Mouse (Mus musculus) hindbrain, embryonic 14.5 days (tissue): ENCODE data around the gene Tubb4b. TPM values are rescaled to one million over a fixed set of nuclear protein-coding genes. Genes with fewer than 3 reads are reported as not detected.

Source experiments
- ATAC-seq: fragments of 200-750 bp; cut with Nextera tagmentation; 2 replicates; pipeline ENCODE4 v1.8.0; 2017; ENCODE audit warnings: moderate number of reproducible peaks, mild to moderate bottlenecking, moderate TSS enrichment, moderate library complexity; ENCODE audit not compliant: low FRiP score
- DNase-seq: peaks from one replicate; pipeline ENCODE4 v3.0.0-alpha.2; 2015; ENCODE audit warnings: low spot score
- H3K27ac ChIP-seq: fragments of 300-500 bp; sonication (generic); 2 replicates; pipeline ENCODE4 v1.5.1; 2014; ENCODE audit warnings: mild to moderate bottlenecking, moderate library complexity
- H3K27me3 ChIP-seq: fragments of 300-500 bp; sonication (generic); 2 replicates; pipeline ENCODE4 v1.6.1; 2014; ENCODE audit warnings: mild to moderate bottlenecking, low read length, mixed read lengths; ENCODE audit not compliant: control insufficient read depth, insufficient read depth
- H3K36me3 ChIP-seq: fragments of 300-500 bp; sonication (generic); replicated peaks from 2 replicates; pipeline ENCODE4 v1.6.1; 2014; ENCODE audit not compliant: control insufficient read depth, insufficient read depth
- H3K4me1 ChIP-seq: fragments of 300-500 bp; sonication (generic); replicated peaks from 2 replicates; pipeline ENCODE4 v1.6.1; 2014; ENCODE audit warnings: antibody characterized with exemption, low read length, mixed read lengths; ENCODE audit not compliant: control insufficient read depth, insufficient read depth
- H3K4me2 ChIP-seq: fragments of 300-500 bp; sonication (generic); replicated peaks from 2 replicates; pipeline ENCODE4 v1.6.1; 2014; ENCODE audit warnings: mild to moderate bottlenecking, moderate library complexity
- H3K4me3 ChIP-seq: fragments of 300-500 bp; sonication (generic); replicated peaks from 2 replicates; pipeline ENCODE4 v1.5.1; 2014; ENCODE audit warnings: mild to moderate bottlenecking, low read length
- H3K9ac ChIP-seq: fragments of 300-500 bp; sonication (generic); 2 replicates; pipeline ENCODE4 v1.6.1; 2014
- H3K9me3 ChIP-seq: fragments of 300-500 bp; sonication (generic); 2 replicates; pipeline ENCODE4 v1.6.1; 2016; ENCODE audit warnings: low read length; ENCODE audit not compliant: control insufficient read depth
- WGBS: fragments of 180-500 bp; shearing (Covaris S2); extraction: QIAGEN DNeasy Blood & Tissue Kit; methylation state at CpG from one replicate; pipeline ENCODE4 v1.1.7; 2014; 5-methylcytosine and 5-hydroxymethylcytosine counted together
- polyA plus RNA-seq: library from polyadenylated mRNA; unstranded; fragments of >200 nt; fragmentation: Nextera tagmentation; extraction: Ambion mirVana; gene quantifications from 2 replicates; pipeline ENCODE4 v1.2.1, GENCODE M21; 2014

Tubb4b gene
- polyA plus RNA-seq, 1 experiment from 2014 or later = 382 TPM

DNA sequence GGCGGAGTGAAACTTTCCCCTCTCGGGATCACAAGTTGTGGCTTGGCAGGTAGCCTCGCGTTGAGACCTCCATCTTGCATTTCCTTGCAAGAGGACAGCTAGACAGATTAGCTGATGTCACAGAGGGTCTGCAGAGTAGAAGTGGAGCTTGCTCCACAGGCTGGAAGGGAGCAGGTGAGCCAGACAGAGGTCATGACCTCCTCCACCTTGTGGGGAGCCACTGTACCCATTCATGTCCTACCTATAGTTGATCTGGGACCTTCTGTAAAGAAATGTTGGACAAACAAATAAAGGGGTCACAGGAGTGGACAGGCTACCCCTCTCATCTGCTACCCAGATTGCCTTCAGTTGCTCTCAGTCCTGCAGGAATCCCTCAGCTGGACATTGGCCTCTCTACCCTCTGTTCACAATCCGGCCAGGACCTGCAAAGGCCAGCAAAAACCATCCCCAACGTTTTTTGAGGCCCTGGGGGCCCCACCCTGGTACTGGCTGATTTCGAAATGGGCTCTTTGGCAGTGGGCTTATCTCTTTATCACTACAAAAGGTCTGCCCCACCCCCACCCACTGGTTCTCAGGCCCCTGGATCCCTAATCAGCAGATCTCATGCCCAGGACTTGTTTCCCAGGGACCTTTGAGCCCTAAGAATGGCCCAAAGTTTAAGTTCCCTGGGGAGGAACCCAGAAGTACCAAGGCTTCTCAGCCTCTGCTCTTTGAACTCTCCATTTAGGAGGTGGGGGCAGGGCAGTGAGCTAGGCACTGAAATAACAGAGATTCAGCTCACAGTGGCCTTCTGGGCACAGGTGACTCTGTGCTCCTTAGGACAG is 49.4 kb downstream of the Tubb4b start:
- Histone ChIP-seq H3K27me3 (no peaks in the 10 kb centered on the region), H3K27ac (no peak overlapping the region), H3K9ac (no peak overlapping the region), H3K4me2 (no peak overlapping the region), H3K36me3 (no peaks in the 10 kb centered on the region), H3K4me1 (peaks cover 36% of the 10 kb centered on the region), H3K9me3 (no peaks in the 10 kb centered on the region), H3K4me3 (no peak overlapping the region)
- ATAC-seq = no peak
- WGBS = 63% methylated on average over 7 of the region's 7 CpGs
- no peak for DNase-seq

GRCm38 (mm10) chr2:25173821-25174220 is 50.7 kb downstream of the Tubb4b start:
- Histone ChIP-seq H3K4me3 (no peak overlapping the region), H3K4me2 (no peak overlapping the region), H3K27ac (no peak overlapping the region), H3K4me1 (peaks cover 39% of the 10 kb centered on the region), H3K36me3 (no peaks in the 10 kb centered on the region), H3K9ac (no peak overlapping the region), H3K9me3 (no peaks in the 10 kb centered on the region), H3K27me3 (no peaks in the 10 kb centered on the region)
- ATAC-seq (no peak), DNase-seq (no peak)
- 97% methylated on average over 4 of the region's 4 CpGs for WGBS

GRCm38 (mm10) chr2:25172629-25173028 is 51.9 kb downstream of the Tubb4b start:
- ATAC-seq = no peak
- Histone ChIP-seq H3K36me3 (no peaks in the 10 kb centered on the region), H3K4me2 (no peak overlapping the region), H3K27me3 (no peaks in the 10 kb centered on the region), H3K4me3 (no peak overlapping the region), H3K27ac (no peak overlapping the region), H3K9ac (no peak overlapping the region), H3K4me1 (peaks cover 40% of the 10 kb centered on the region), H3K9me3 (no peaks in the 10 kb centered on the region)
- 76% methylated on average over 8 of the region's 8 CpGs for WGBS
- DNase-seq = no peak

Other genes with a start within 250 kb of the Tubb4b start
- gene Mrpl41, start 249.6 kb downstream of the Tubb4b start, polyA plus RNA-seq = 173 and 187 TPM in 2 replicates
- 2.4 and 3.7 TPM in 2 replicates for gene Pnpla7, start 248.7 kb downstream of the Tubb4b start, polyA plus RNA-seq
- 117 and 126 TPM in 2 replicates for gene Nsmf, start 170.3 kb downstream of the Tubb4b start, polyA plus RNA-seq
- 0.21 TPM in 1 of 2 replicates, not detected in the other for gene Entpd8, start 144.4 kb downstream of the Tubb4b start, polyA plus RNA-seq
- not detected in 2 replicates for gene Noxa1, start 129.6 kb downstream of the Tubb4b start, polyA plus RNA-seq
- gene Nrarp, start 43.9 kb downstream of the Tubb4b start, polyA plus RNA-seq = 15.6 and 19.9 TPM in 2 replicates
- 2.0 and 2.2 TPM in 2 replicates for gene Tor4a, start 27.8 kb downstream of the Tubb4b start, polyA plus RNA-seq
- 88.0 and 91.6 TPM in 2 replicates for gene Nelfb, start 13.2 kb downstream of the Tubb4b start, polyA plus RNA-seq
- gene Stpg3, start 10.1 kb downstream of the Tubb4b start, polyA plus RNA-seq = not detected in 2 replicates
- not detected in 2 replicates for gene Fam166a, start 6.0 kb downstream of the Tubb4b start, polyA plus RNA-seq
- not detected in 2 replicates for gene Slc34a3, start 9.7 kb upstream of the Tubb4b start, polyA plus RNA-seq
- gene Rnf224, start 12.1 kb upstream of the Tubb4b start, polyA plus RNA-seq = not detected in 2 replicates
- gene Rnf208, start 17.6 kb upstream of the Tubb4b start, polyA plus RNA-seq = 166 and 177 TPM in 2 replicates
- 0.59 TPM in 1 of 2 replicates, not detected in the other for gene Cysrt1, start 17.8 kb upstream of the Tubb4b start, polyA plus RNA-seq
- 2.9 and 5.3 TPM in 2 replicates for gene AL732309.1, start 22.2 kb upstream of the Tubb4b start, polyA plus RNA-seq
- 9.8 and 12.5 TPM in 2 replicates for gene Tmem203, start 30.7 kb upstream of the Tubb4b start, polyA plus RNA-seq
- gene Tprn, start 37.9 kb upstream of the Tubb4b start, polyA plus RNA-seq = 13.4 and 14.7 TPM in 2 replicates
- gene Ssna1, start 47.7 kb upstream of the Tubb4b start, polyA plus RNA-seq = 175 and 190 TPM in 2 replicates
- 113 and 114 TPM in 2 replicates for gene Anapc2, start 47.8 kb upstream of the Tubb4b start, polyA plus RNA-seq
- gene Tmem210, start 63.4 kb upstream of the Tubb4b start, polyA plus RNA-seq = not detected in 2 replicates
- gene Lrrc26, start 65.2 kb upstream of the Tubb4b start, polyA plus RNA-seq = not detected in 2 replicates
- 57.2 and 68.4 TPM in 2 replicates for gene Grin1, start 94.5 kb upstream of the Tubb4b start, polyA plus RNA-seq
- gene Man1b1, start 107.6 kb upstream of the Tubb4b start, polyA plus RNA-seq = 51.6 and 66.0 TPM in 2 replicates
- 21.5 and 24.7 TPM in 2 replicates for gene Dpp7, start 131.7 kb upstream of the Tubb4b start, polyA plus RNA-seq
- 6.3 and 6.8 TPM in 2 replicates for gene Uap1l1, start 141.0 kb upstream of the Tubb4b start, polyA plus RNA-seq
- 10.0 and 10.8 TPM in 2 replicates for gene Sapcd2, start 147.6 kb upstream of the Tubb4b start, polyA plus RNA-seq
- gene Entpd2, start 171.2 kb upstream of the Tubb4b start, polyA plus RNA-seq = 2.6 and 3.3 TPM in 2 replicates
- gene Npdc1, start 174.6 kb upstream of the Tubb4b start, polyA plus RNA-seq = 365 and 378 TPM in 2 replicates
- 0.37 TPM in 1 of 2 replicates, not detected in the other for gene Fut7, start 198.6 kb upstream of the Tubb4b start, polyA plus RNA-seq
- 15.6 and 17.3 TPM in 2 replicates for gene Abca2, start 204.0 kb upstream of the Tubb4b start, polyA plus RNA-seq
- gene Clic3, start 232.1 kb upstream of the Tubb4b start, polyA plus RNA-seq = 2.2 and 2.6 TPM in 2 replicates
- 93.1 and 109 TPM in 2 replicates for gene Paxx, start 236.4 kb upstream of the Tubb4b start, polyA plus RNA-seq
- 230 and 390 TPM in 2 replicates for gene Ptgds, start 245.3 kb upstream of the Tubb4b start, polyA plus RNA-seq